Mouse (Mus musculus): ENCODE results near the gene Gm32742. TPM values are rescaled to one million over a fixed set of nuclear protein-coding genes. Genes with fewer than 3 reads are reported as not detected.

Gene Gm32742
- total RNA-seq (2021): not detected
- long read RNA-seq, experiment 1: 0 reads
- long read RNA-seq, experiment 2: 0 reads

- intact Hi-C loops (cut with DNase I): no loop called here
- DNase-seq: no peak
Observed at GRCm38 (mm10) chr9:51165312-51166180, at the start of gene Gm32742. Gm32742 (minus strand) TSS chr9:51165517.

- intact Hi-C loops (cut with DNase I): no loop called here
Observed at GRCm38 (mm10) chr9:51213729-51214237, 48.5 kb upstream of the Gm32742 start.

GRCm38 (mm10) chr9:51213023-51213728 is 47.9 kb upstream of the Gm32742 start, which contains the start of gene Pou2af1:
Pou2af1 (plus strand) TSS chr9:51213708.
- intact Hi-C loops (cut with DNase I): no loop called here
- DNase-seq: no peak

More at GRCm38 (mm10) chr9:51213729-51214237, 48.5 kb upstream of the Gm32742 start:
- DNase-seq: no peak

GRCm38 (mm10) chr9:51211191-51211590 is 45.9 kb upstream of the Gm32742 start:
- no peak for DNase-seq
- intact Hi-C loops (cut with DNase I): no loop called here

- no peak for DNase-seq
- intact Hi-C loops (cut with DNase I): no loop called here
Observed at GRCm38 (mm10) chr9:51208974-51209332, 43.6 kb upstream of the Gm32742 start.

GRCm38 (mm10) chr9:51194790-51195189 is 29.5 kb upstream of the Gm32742 start:
- no peak for DNase-seq
- intact Hi-C loops (cut with DNase I): no loop called here

GRCm38 (mm10) chr9:51190655-51191054 is 25.3 kb upstream of the Gm32742 start:
- intact Hi-C loops (cut with DNase I): no loop called here
- no peak for DNase-seq

GRCm38 (mm10) chr9:51185871-51186270 is 20.6 kb upstream of the Gm32742 start:
- intact Hi-C loops (cut with DNase I): no loop called here

GRCm38 (mm10) chr9:51185386-51185785 is 20.1 kb upstream of the Gm32742 start:
- no peak for DNase-seq
- intact Hi-C loops (cut with DNase I): no loop called here

More at GRCm38 (mm10) chr9:51185871-51186270, 20.6 kb upstream of the Gm32742 start:
- DNase-seq: no peak

GRCm38 (mm10) chr9:51182716-51183710 is 17.7 kb upstream of the Gm32742 start:
- DNase-seq: no peak
- intact Hi-C loops (cut with DNase I): loop anchor here (5.0 kb wide), 1 partner anchor 94 kb away; the partner anchor contains the start of gene Colca2

- peak in 1 of 2 experiments; percentile 33 for DNase-seq
- intact Hi-C loops (cut with DNase I): loop anchor here (5.0 kb wide), 1 partner anchor 97 kb away; the partner anchor contains the start of gene Colca2
Observed at GRCm38 (mm10) chr9:51180621-51181020, 15.3 kb upstream of the Gm32742 start.

GRCm38 (mm10) chr9:51178297-51178696 is 13.0 kb upstream of the Gm32742 start:
- intact Hi-C loops (cut with DNase I): no loop called here
- DNase-seq: no peak

GRCm38 (mm10) chr9:51175722-51176121 is 10.4 kb upstream of the Gm32742 start:
- intact Hi-C loops (cut with DNase I): no loop called here

GRCm38 (mm10) chr9:51174890-51175464 is 9.7 kb upstream of the Gm32742 start:
- intact Hi-C loops (cut with DNase I): no loop called here
- DNase-seq: no peak

More at GRCm38 (mm10) chr9:51175722-51176121, 10.4 kb upstream of the Gm32742 start:
- DNase-seq: no peak

GRCm38 (mm10) chr9:51170298-51170697 is 5.0 kb upstream of the Gm32742 start:
- no peak for DNase-seq
- intact Hi-C loops (cut with DNase I): no loop called here

GRCm38 (mm10) chr9:51169133-51169532 is 3.8 kb upstream of the Gm32742 start:
- DNase-seq: no peak
- intact Hi-C loops (cut with DNase I): no loop called here

- no peak for DNase-seq
- intact Hi-C loops (cut with DNase I): no loop called here
Observed at GRCm38 (mm10) chr9:51168698-51169097, 3.4 kb upstream of the Gm32742 start.

- no peak for DNase-seq
- intact Hi-C loops (cut with DNase I): no loop called here
Observed at GRCm38 (mm10) chr9:51167954-51168353, 2.6 kb upstream of the Gm32742 start.

- intact Hi-C loops (cut with DNase I): loop anchor here (5.0 kb wide), 1 partner anchor 743 kb away; no protein-coding TSS in a partner anchor
- no peak for DNase-seq
Observed at GRCm38 (mm10) chr9:51163989-51164388, 1.3 kb downstream of the Gm32742 start.

All from heart, postnatal 14 days (tissue).